Mouse (Mus musculus): ENCODE measurements around the gene Bpifb5. TPM values are rescaled to one million over a fixed set of nuclear protein-coding genes. Genes with fewer than 3 reads are reported as not detected.

Gene Bpifb5
- polyA plus RNA-seq (2012; rRNA removed), result 0.25 and 0.26 TPM in 2 replicates

GRCm38 (mm10) chr2:154223265-154223916, at the start of gene Bpifb5:
Gene Bpifb5, plus strand, starts transcription at chr2:154223742.

GRCm38 (mm10) chr2:154190546-154191258, 32.8 kb upstream of the Bpifb5 start, which contains the start of gene Bpifb1:
Gene Bpifb1, plus strand, starts transcription at chr2:154190818.

GRCm38 (mm10) chr2:154257554-154257953, 34.0 kb downstream of the Bpifb5 start, which contains the start of gene Bpifb9a:
Gene Bpifb9a, plus strand, starts transcription at chr2:154257854.

Other genes with a start within 250 kb of the Bpifb5 start
- gene Bpifa6, start 248.8 kb upstream of the Bpifb5 start, polyA plus RNA-seq (2012; rRNA removed), result not detected in 2 replicates
- not detected in 2 replicates for gene Bpifa2, start 215.5 kb upstream of the Bpifb5 start, polyA plus RNA-seq (2012; rRNA removed)
- gene Bpifa3, start 93.4 kb upstream of the Bpifb5 start, polyA plus RNA-seq (2012; rRNA removed), result not detected in 2 replicates
- 0.36 TPM in 1 of 2 replicates, not detected in the other for gene Bpifa1, start 80.9 kb upstream of the Bpifb5 start, polyA plus RNA-seq (2012; rRNA removed)
- gene Bpifa5, start 61.1 kb upstream of the Bpifb5 start, polyA plus RNA-seq (2012; rRNA removed), result not detected in 2 replicates
- gene Bpifb1, start 32.9 kb upstream of the Bpifb5 start, polyA plus RNA-seq (2012; rRNA removed), result 0.06 and 0.07 TPM in 2 replicates
- not detected in 2 replicates for gene Bpifb9a, start 34.1 kb downstream of the Bpifb5 start, polyA plus RNA-seq (2012; rRNA removed)
- not detected in 2 replicates for gene Bpifb9b, start 83.5 kb downstream of the Bpifb5 start, polyA plus RNA-seq (2012; rRNA removed)
- gene Cdk5rap1, start 149.3 kb downstream of the Bpifb5 start, polyA plus RNA-seq (2012; rRNA removed), result 10.1 and 11.4 TPM in 2 replicates
- gene Snta1, start 184.4 kb downstream of the Bpifb5 start, polyA plus RNA-seq (2012; rRNA removed), result 9.7 and 11.4 TPM in 2 replicates
- 36.5 and 47.4 TPM in 2 replicates for gene Cbfa2t2, start 212.7 kb downstream of the Bpifb5 start, polyA plus RNA-seq (2012; rRNA removed)

All from central nervous system, embryonic 14 days (tissue).